Mouse (Mus musculus) thymus, postnatal 36 days (tissue): ENCODE results near the gene Gpd1l.
A peak's percentile ranks its signal among the peaks of the same experiment; 100 is the strongest.
"Not testable (repeated sequence)": the region's sequence is repeated elsewhere in the genome, so short reads cannot be mapped to it uniquely, and the experiment has no call there.

Experiments used
- DNase-seq, 2 experiments: peaks; one replicate each; pipeline ENCODE4 v3.0.0; 2022; ENCODE audit warnings: mixed read lengths in 2 of 2

Gene Gpd1l

DNA sequence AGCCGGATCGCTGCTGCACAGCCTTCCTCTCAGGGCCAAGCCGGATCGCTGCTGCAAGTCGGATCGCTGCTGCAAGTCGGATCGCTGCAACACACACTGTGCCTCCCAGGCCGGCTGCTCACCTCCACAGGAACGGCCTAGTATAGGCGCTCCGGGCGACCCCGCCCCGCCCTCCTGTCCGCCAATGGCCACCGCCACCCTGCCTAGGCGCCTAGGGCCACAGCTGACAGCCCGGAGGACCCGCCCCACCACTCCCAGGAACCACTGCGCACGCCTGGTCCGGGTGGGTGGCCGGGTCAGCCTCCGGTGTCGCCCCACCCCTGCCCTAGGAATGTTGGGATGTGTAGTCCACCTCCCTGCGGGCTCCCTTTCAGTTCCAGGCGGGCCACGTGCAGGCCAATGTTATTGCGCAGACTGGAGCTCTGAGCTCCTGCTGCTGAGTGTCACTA, at the start of gene Gpd1l:
Gpd1l (minus strand) TSS at position 265 of the 449 bp plus-strand sequence.
- DNase-seq: peak; percentile 86 to 92

GRCm38 (mm10) chr9:114982689-114983360, 49.0 kb upstream of the Gpd1l start, which contains the start of gene Rps27rt:
Gene Rps27rt (minus strand): TSS chr9:114982739.
- no peak for DNase-seq

- no peak for DNase-seq
These were observed 46.2 kb upstream of the Gpd1l start for GRCm38 (mm10) chr9:114979969-114980368.

DNA sequence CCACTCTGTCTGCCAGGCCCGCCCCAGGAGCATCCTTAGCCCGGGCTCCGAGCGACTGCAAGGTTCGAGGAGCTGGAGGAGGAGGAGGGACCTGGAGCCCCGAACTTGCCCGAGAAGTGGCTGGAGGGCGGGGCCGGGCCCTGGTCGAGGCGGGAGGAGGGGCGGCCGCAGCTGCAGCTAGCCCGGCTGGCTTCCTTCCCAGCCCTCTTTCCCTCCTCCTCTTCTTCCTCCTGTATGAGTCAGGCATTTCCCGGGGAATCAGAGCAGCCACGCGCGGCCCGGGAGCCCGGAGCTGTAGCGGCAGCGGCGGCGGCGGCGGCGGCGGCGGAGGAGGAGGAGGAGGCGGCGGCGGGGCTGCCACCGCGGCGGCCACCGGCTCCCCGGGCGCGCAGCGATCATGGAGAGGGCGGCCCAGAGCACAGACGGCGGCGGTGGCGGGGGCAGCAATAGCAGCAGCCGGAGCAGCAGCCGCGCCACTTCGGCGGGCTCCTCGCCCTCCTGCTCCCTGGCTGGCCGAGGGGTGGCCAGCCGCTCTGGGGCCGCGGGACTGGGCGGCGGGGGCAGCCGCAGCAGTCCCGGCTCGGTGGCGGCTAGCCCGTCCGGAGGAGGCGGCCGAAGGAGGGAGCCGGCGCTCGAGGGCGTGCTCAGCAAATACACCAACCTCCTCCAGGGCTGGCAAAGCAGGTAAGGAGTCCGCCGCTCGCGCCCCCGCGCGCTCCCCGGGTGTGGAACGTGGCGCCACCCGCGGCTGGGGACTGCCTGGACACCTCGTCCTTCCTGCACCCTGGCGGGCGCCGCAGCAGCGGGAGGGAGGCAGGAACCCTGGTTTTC, 44.7 kb upstream of the Gpd1l start, which contains the start of gene Osbpl10:
Osbpl10 (plus strand) TSS at position 289 of the 831 bp plus-strand sequence.
- DNase-seq: peak; percentile 9 to 21

- DNase-seq: no peak
These were observed 43.9 kb upstream of the Gpd1l start for GRCm38 (mm10) chr9:114977461-114978280.

- DNase-seq: not testable (repeated sequence)
These were observed 32.5 kb upstream of the Gpd1l start for GRCm38 (mm10) chr9:114966286-114966685.

- DNase-seq: no peak
These were observed 30.3 kb upstream of the Gpd1l start for GRCm38 (mm10) chr9:114964093-114964492.

DNA sequence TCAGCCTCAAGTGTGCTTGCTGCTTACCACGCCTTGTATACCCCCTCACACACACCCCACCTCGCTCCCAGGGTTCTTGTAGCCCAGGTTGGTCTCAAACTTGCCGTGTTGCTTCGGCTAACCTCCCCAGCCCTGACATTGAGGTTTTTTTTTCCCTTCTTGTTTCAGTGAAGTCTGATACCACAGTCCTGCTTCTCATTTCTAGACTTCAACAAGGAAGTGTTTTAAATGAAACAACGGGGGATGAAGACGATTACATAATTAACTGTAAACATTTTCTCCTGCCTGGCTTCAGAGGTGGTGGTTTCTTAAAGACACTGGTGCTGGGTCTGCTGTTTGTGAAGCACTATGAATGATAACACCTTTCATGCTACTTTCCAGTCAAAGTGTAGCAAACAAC, 27.1 kb upstream of the Gpd1l start:
- DNase-seq: no peak

- DNase-seq: no peak
These were observed 26.4 kb upstream of the Gpd1l start for GRCm38 (mm10) chr9:114960043-114960789.

- DNase-seq: no peak
These were observed 23.2 kb upstream of the Gpd1l start for GRCm38 (mm10) chr9:114956945-114957344.

DNA sequence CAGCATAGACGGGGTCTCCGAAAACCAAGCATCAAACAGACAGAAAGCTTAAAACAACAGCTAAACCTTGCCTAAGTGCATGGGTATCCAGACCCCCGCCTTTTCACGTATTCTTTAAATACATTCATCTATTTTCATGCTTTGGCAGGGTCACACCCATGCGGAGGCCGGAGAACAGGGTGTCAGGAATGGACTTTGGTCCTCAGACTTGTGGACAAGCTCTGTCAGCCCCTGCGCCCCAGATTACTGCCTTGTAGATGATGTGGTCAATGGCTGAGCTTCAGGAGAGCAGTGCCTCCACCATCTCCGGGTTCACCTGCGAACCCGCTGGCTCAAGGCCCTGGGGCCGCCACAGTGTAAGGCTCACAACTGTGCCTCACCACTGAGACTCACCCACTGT, 21.6 kb upstream of the Gpd1l start:
- no peak for DNase-seq

- peak; percentile 10 to 28 for DNase-seq
These were observed 19.1 kb upstream of the Gpd1l start for GRCm38 (mm10) chr9:114952866-114953265.

DNA sequence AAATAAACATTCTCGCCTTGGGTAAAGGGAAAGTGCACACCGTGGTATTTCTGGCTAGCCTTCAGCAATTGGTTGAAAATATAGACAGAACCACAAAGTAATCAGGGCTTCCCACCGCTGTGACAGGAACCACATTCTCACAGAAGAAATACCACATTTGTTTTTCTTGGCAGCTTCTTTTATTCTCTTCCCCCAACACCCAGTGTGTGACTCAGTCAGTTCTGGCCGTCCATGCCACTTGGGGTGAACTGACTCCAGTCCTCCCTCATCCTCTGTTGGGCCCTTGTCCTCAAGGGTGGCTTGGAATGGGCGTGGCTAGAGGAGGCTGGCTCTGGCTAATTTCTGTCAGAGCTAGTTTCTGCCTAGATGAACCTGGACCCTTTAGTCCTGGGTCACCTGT, 14.6 kb upstream of the Gpd1l start:
- DNase-seq: no peak

DNA sequence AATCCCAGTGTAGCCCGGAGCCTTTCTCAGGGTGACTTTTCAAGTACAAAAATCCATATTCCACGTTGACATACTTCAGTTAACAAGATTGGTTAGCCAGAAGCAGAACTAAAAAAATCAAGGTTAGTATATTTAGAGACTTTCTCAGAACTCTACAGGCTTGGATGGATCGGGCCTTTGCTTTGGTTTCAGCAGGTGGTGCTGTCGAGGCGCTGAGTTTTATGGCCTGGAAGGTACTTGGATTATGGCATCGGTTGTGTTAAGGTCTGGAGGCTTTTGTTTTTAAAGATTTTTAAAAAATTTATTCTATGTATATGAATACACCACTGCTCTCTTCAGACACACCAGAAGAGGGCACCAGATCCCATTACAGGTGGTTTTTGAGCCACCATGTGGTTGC, 11.8 kb upstream of the Gpd1l start:
- no peak for DNase-seq

DNA sequence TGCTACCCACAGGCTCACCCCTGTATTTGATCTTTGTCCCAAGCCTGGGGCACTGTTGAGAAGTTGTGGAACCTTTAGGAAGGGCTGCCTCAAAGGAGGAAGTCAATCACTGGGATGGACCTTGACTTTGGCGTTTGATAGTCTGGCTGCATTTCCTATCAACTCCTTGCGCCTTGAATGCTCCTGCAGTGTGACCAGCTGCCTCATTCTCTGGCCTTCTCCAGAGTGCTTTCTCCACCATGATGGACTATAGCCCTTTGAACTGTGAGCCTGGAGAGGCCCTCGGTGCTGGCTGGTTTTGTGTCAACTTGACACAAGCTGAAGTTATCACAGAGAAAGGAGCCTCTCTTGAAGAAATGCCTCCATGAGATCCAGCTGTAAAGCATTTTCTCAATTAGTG, 10.9 kb upstream of the Gpd1l start:
- DNase-seq: no peak

DNA sequence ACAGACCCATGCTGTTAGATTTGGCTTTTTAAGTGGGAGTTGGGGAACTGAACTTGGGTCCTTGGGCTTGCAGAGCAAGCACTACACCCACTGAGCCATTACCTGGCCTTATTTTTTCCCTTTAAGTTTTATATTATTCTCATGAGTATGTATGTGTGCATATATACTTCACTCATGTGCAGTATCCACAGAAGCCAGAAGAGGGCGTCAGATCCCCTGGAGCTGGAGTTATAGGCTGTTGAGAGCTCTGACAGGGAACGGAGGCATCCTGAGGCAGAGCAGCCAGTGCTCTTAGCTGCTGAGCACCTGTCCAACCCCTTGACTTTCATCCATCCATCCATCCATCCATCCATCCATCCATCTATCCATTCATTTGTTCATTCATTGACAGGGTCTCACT, 2.9 kb upstream of the Gpd1l start:
- no peak for DNase-seq

DNA sequence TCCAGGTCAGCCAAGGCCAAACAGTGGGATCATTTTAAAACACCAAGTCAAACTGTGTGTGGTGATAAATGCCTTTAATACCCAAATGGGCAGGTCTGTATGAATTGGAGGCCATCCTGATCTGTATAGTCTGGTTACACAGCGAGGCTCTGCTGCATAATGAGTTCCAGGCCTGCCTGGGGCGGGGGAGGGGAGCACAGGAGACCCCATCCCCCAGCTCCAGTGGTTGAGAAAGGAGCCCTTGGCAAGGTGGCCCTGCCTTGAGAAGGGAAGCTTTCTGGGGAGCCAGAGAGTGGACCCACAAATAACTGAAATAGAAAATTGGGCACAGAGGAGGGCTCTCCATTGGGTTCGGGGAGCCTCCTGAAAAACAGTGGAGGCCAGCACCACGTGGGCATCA, 1.5 kb upstream of the Gpd1l start:
- no peak for DNase-seq

DNA sequence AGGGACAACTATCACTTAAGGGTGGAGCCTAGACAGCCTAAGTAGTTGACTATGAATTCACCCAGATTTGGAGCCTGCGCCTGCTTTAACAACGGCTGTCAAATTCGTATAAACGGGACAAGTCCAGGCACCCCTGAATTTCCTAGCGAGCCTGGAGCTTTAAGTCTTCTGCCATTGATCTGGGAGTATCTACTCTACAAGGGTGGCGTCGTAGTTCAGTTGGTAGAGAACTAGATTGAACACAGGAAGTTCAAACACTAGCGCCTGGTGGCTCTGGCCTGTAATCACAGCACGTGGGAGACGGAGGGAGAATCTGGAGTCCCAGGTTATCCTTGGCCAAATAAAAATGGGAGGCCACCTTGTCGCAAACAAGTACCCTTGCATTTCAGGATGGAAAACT, 444 bp upstream of the Gpd1l start:
- peak in 1 of 2 experiments; percentile 17 for DNase-seq

DNA sequence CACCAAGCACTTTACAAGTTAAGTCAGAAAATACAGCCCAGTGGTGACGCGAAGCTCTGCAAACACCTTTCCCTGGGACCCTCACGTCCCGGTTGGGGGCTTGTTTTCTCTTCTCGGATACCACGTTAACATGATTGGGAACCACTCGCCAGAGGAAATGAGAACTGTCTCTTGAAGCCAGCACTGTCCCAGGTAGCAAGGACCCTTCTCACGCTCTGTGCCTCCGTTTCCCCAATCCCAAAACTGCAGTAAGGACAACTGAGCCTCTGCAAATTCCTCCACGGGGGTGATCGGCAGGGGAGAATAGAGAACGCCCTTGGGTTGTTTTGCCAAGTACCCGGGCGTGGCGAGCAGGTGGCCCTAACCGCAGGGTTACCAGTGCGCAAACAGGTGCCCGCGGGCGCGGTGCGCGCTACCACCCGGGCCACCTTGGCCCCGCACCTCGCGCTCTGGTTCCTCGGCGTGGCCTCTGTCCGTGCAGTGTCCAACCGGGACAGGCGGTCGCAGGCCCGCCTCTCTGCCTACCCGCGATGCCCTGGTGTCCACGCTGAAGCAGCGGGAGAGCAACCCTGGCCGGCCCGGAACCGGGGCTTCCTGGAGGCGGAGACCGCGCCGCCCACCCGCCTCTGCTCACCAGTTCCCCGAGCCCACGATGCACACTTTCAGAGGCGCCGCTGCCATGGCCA, 607 bp downstream of the Gpd1l start:
- peak in 1 of 2 experiments; percentile 10 for DNase-seq

DNA sequence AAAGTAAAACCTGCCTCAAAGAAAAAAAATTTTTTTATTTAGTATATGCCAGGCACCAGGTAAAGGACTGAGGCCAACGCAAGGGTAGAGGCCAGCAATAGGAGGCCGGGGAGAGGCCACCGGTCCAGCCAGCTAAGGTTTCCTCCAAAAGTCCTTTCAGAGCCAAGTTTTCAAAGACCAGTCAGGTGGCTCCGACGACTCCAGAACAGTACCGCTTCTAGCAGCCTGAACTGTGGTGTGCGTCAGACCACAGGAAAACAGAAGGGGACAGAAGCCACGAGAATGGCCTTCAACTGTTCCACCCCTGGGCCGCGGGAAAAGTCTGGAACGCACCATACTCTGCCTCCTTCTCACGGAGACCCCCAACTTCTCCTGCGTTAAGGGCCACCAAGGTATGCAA, 1.2 kb downstream of the Gpd1l start:
- no peak for DNase-seq

DNA sequence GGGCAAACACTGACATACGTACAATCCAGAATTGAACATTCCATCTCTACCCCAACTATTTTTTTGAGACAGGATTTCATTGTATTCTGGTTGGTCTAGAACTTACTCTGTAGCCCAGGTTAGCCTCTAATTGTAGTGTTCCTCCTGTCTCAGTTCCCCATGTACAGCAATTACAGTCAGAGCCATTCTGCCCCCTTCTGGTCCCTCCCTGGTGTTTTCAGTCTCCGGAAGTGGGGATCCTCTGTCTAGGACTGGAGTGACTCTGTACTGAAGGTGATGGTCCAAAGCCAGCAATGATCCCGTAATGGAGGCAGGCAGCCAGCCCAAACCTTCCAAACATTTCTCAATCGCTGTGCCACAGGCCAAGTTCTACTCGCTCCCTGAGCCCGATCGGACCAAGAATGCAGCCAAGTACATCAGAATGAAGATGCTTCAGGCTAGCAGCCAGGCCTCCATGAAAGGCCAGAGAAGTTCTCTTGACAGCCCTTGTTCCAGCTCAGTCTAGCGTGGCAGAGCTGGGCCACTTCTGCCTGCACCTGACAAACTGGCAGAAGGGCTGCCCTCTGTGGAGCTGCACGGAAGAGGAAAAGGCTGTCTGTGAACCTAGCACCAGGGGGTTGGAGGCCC, 3.2 kb downstream of the Gpd1l start:
- DNase-seq: no peak
